Mouse (Mus musculus) spleen, adult 2 months (tissue): Measurements from ENCODE around the gene Tpr.

Experiments
- CTCF ChIP-seq: fragments of 200-500 bp; IDR thresholded peaks from 2 replicates; pipeline ENCODE4 v1.5.1; 2011; ENCODE audit warnings: mild to moderate bottlenecking, inconsistent platforms; ENCODE audit not compliant: insufficient read depth, insufficient read length, insufficient replicate concordance; ENCODE audit errors: extremely low read depth
- POLR2A ChIP-seq: fragments of 200-500 bp; IDR thresholded peaks from 2 replicates; pipeline ENCODE4 v1.6.1; 2011; ENCODE audit warnings: low read depth, low read length, inconsistent platforms

- TF ChIP-seq CTCF (no peak), POLR2A (no peak)
Measured at GRCm38 (mm10) chr1:150466132-150466531, 73.5 kb downstream of the Tpr start, which contains the start of gene Prg4.
